21 mouse cellular contexts compared by ENCODE assay signal in the genomic region with DNA sequence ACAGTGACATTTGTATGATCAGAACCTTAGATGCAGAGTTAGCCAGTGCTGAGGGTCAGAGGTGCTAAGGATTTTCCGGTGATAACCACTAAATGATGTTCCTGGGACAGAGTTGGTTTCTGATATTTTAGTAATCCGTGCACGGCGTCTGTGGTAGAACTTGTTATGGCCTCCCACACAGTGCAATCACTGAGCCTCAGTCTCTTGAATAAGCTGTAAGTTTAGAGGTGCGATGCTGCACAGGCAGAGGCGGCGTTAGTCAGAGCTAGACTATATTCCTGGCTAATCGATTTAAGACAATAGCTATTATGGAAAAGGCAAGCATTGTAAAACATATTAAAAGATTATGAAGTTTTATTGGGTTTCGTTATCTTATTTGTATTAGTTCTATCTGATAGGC.
A peak's percentile ranks its signal among the peaks of the same experiment; 100 is the strongest.
DNase-seq lines count a peak whose midpoint lies in the region; ATAC-seq lines count a peak whose summit lies in the region.
"Had no signal": no experiment of that assay in that cellular context is flagged by ENCODE, and none has a peak within 500 bp of the region (broad histone marks: within the 10 kb centered on the region; RNA-seq: fewer than 3 reads in every experiment).

No protein-coding gene starts in this region.

- DNase-seq in frontal cortex, postnatal 25 days (ENCODE audit: low spot score in 2 of 2): no peak
- peak; percentile 16 to 34 for DNase-seq in frontal cortex, postnatal 36 days (ENCODE audit: low spot score in 2 of 2)
- no peak for DNase-seq in frontal cortex, postnatal 10 days (ENCODE audit: low spot score in 2 of 2)
- peak; percentile 31 for DNase-seq in right cerebral cortex, adult 18-20 months
- DNase-seq in right cerebral cortex, postnatal 14 days: no peak
- DNase-seq in brain, adult 2 months (ENCODE audit: low read depth, low spot score): peak; percentile 67
- DNase-seq: adrenal gland, adult 8-10 months; adrenal gland, postnatal 14 days; adrenal gland, postnatal 36 days; B cell, adult 2 months; cerebellum, adult 11 months; cerebellum, adult 18-20 months; cerebellum, adult 8-10 months; cerebellum, adult 9-11 months; cerebellum, postnatal 36 days; embryo, embryonic 11 days had no signal

- peak; percentile 74 for ATAC-seq in frontal cortex, adult (ENCODE audit: low TSS enrichment)
- ATAC-seq: activated CD4-positive, CD25-positive, alpha-beta regulatory T cell, adult 4 months; CD4-positive, CD25-positive, alpha-beta regulatory T cell, adult 4 months; forebrain, embryonic 14.5 days; Patski had no signal

Comparison
In these comparisons a context has a peak if more than half of its experiments do, and no peak if none do; other contexts are left out.
1. DNase-seq: peak in frontal cortex, postnatal 36 days (2 of 2), right cerebral cortex, adult 18-20 months (single experiment) and brain, adult 2 months (single experiment); none in frontal cortex, postnatal 25 days (0 of 2), frontal cortex, postnatal 10 days (0 of 2) and right cerebral cortex, postnatal 14 days (single experiment).